ENCODE assay signal across 31 mouse cellular contexts in the genomic region with DNA sequence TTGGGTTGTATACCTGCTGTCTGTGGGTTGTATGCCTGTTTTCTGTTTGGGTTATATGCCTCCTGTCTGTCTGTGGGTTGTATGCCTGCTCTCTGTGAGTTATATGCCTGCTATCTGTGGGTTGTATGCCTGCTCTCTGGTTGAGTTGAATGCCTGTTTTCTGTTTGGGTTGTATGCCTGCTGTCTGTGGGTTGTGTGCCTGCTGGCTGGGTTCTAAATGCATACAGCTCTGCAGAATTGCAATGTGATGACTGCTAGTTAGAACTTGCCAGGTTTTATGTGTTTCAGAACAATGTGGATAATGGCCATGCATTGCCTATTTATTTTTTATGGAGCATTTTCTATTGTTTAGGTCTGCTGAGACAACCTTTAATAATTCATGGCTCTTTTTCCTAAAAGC.
DNase-seq lines count a peak whose midpoint lies in the region; ATAC-seq and TF ChIP-seq lines count a peak whose summit lies in the region.
"Had no signal": no experiment of that assay in that cellular context is flagged by ENCODE, and none has a peak within 500 bp of the region (broad histone marks: within the 10 kb centered on the region; RNA-seq: fewer than 3 reads in every experiment).

No protein-coding gene starts in this region.

- peak; percentile 80 for ATAC-seq in forebrain, embryonic 16.5 days
- ATAC-seq: forebrain, embryonic 14.5 days; intestine, embryonic 16.5 days; liver, embryonic 12.5 days; liver, postnatal 0 days; Patski had no signal

- H3K4me2 ChIP-seq in forebrain, embryonic 16.5 days (ENCODE audit: low read length): no peak overlapping the region
- H3K4me2 ChIP-seq: embryonic facial prominence, embryonic 13.5 days; heart, embryonic 15.5 days; hindbrain, embryonic 13.5 days; liver, embryonic 12.5 days; midbrain, embryonic 12.5 days; neural tube, embryonic 13.5 days had no signal

- no peaks in the 10 kb centered on the region for H3K36me3 ChIP-seq in forebrain, embryonic 16.5 days (ENCODE audit: control insufficient read depth, insufficient read depth)
- H3K36me3 ChIP-seq in forebrain, embryonic 10.5 days (replicated peaks): no peaks in the 10 kb centered on the region
- H3K36me3 ChIP-seq: embryonic facial prominence, embryonic 13.5 days; heart, embryonic 10.5 days; heart, embryonic 15.5 days; hindbrain, embryonic 13.5 days; liver, embryonic 12.5 days; midbrain, embryonic 12.5 days; neural tube, embryonic 13.5 days had no signal

- H3K9ac ChIP-seq in forebrain, embryonic 16.5 days (replicated peaks; ENCODE audit: low read depth, low read length): no peak overlapping the region
- H3K9ac ChIP-seq: embryonic facial prominence, embryonic 13.5 days; heart, embryonic 15.5 days; hindbrain, embryonic 13.5 days; liver, embryonic 12.5 days; liver, postnatal 0 days; midbrain, embryonic 12.5 days; neural tube, embryonic 13.5 days had no signal

- no peaks in the 10 kb centered on the region for H3K9me3 ChIP-seq in forebrain, embryonic 16.5 days (ENCODE audit: control insufficient read depth, low read length)
- no peaks in the 10 kb centered on the region for H3K9me3 ChIP-seq in forebrain, embryonic 10.5 days
- H3K9me3 ChIP-seq: embryonic facial prominence, embryonic 13.5 days; heart, embryonic 10.5 days; heart, embryonic 15.5 days; hindbrain, embryonic 13.5 days; liver, embryonic 12.5 days; megakaryocyte, embryonic 14.5 days; midbrain, embryonic 12.5 days; neural tube, embryonic 13.5 days had no signal

- DNase-seq in forebrain, embryonic 10.5 days (ENCODE audit: extremely low spot score, low spot score): no peak
- DNase-seq in layer of hippocampus, adult 2 months (ENCODE audit: low spot score in 2 of 2): peak; percentile 14 to 48
- no peak for DNase-seq in layer of hippocampus, postnatal 25 days (ENCODE audit: extremely low spot score in 1 of 2, low spot score in 1 of 2)
- DNase-seq in layer of hippocampus, adult 8-10 months (ENCODE audit: low spot score in 2 of 2): peak; percentile 20 to 22
- peak; percentile 43 for DNase-seq in telencephalon, adult 2 months (ENCODE audit: low read depth, low spot score)
- no peak for DNase-seq in spleen, adult 12 weeks (ENCODE audit: low spot score)
- DNase-seq: adrenal gland, postnatal 10 days; cerebellum, adult 11-12 months; cerebellum, adult 9-11 months; embryo, embryonic 11 days; gastrocnemius, postnatal 14 days; heart, postnatal 36 days; kidney, adult 9 months; kidney, postnatal 10 days; left cerebral cortex, postnatal 4 days; liver, postnatal 0 days; lung, postnatal 4 days had no signal

- no peak overlapping the region for H3K4me3 ChIP-seq in forebrain, embryonic 16.5 days (replicated peaks; ENCODE audit: low read length)
- H3K4me3 ChIP-seq in forebrain, embryonic 10.5 days: no peak overlapping the region
- no peak overlapping the region for H3K4me3 ChIP-seq in layer of hippocampus, adult 2 months
- H3K4me3 ChIP-seq: embryonic facial prominence, embryonic 13.5 days; erythroblast, embryonic 14.5 days; heart, embryonic 10.5 days; heart, embryonic 15.5 days; hindbrain, embryonic 13.5 days; liver, embryonic 12.5 days; megakaryocyte, embryonic 14.5 days; midbrain, embryonic 12.5 days; myocyte; neural tube, embryonic 13.5 days had no signal

- no peak overlapping the region; the same call in 1 of the 2 replicates for H3K27ac ChIP-seq in forebrain, embryonic 16.5 days (ENCODE audit: low read length)
- H3K27ac ChIP-seq in forebrain, embryonic 10.5 days: no peak overlapping the region
- H3K27ac ChIP-seq in layer of hippocampus, adult 2 months: no peak overlapping the region
- H3K27ac ChIP-seq: embryonic facial prominence, embryonic 13.5 days; heart, embryonic 10.5 days; heart, embryonic 15.5 days; hindbrain, embryonic 13.5 days; liver, embryonic 12.5 days; midbrain, embryonic 12.5 days; neural tube, embryonic 13.5 days had no signal

- no peaks in the 10 kb centered on the region for H3K27me3 ChIP-seq in forebrain, embryonic 16.5 days (replicated peaks; ENCODE audit: control insufficient read depth, insufficient read depth, low read length)
- H3K27me3 ChIP-seq in forebrain, embryonic 10.5 days (ENCODE audit: poor library complexity, severe bottlenecking): no peaks in the 10 kb centered on the region
- H3K27me3 ChIP-seq: embryonic facial prominence, embryonic 13.5 days; heart, embryonic 15.5 days; hindbrain, embryonic 13.5 days; liver, embryonic 12.5 days; megakaryocyte, embryonic 14.5 days; midbrain, embryonic 12.5 days; neural tube, embryonic 13.5 days; Patski had no signal

- peaks cover 4% of the 10 kb centered on the region; the same call in 1 of the 2 replicates for H3K4me1 ChIP-seq in forebrain, embryonic 16.5 days (replicated peaks; ENCODE audit: control insufficient read depth, insufficient read depth, low read length)
- H3K4me1 ChIP-seq in forebrain, embryonic 10.5 days: no peaks in the 10 kb centered on the region
- H3K4me1 ChIP-seq: embryonic facial prominence, embryonic 13.5 days; heart, embryonic 10.5 days; heart, embryonic 15.5 days; hindbrain, embryonic 13.5 days; liver, embryonic 12.5 days; megakaryocyte, embryonic 14.5 days; midbrain, embryonic 12.5 days; neural tube, embryonic 13.5 days had no signal

- TF ChIP-seq CTCF in layer of hippocampus, adult 2 months (conservative IDR thresholded peaks at IDR 0.05): no peak

Comparison
In these comparisons a context has a peak if more than half of its experiments do, and no peak if none do; other contexts are left out.
1. DNase-seq: peak in layer of hippocampus, adult 2 months (2 of 2), layer of hippocampus, adult 8-10 months (2 of 2) and telencephalon, adult 2 months (single experiment); none in forebrain, embryonic 10.5 days (single experiment), layer of hippocampus, postnatal 25 days (0 of 2) and spleen, adult 12 weeks (single experiment).